Mouse (Mus musculus) G1E (cell line): ENCODE data around the gene Adam11.

Experiments used
- CTCF ChIP-seq: IDR thresholded peaks from 2 replicates; pipeline ENCODE4 v1.5.1; 2012; ENCODE audit warnings: low read depth, low read length, inconsistent platforms, mixed read lengths
- GATA2 ChIP-seq: IDR thresholded peaks from 2 replicates; pipeline ENCODE4 v1.6.1; 2012; ENCODE audit warnings: low read depth, low read length, inconsistent platforms, borderline replicate concordance
- POLR2AphosphoS5 ChIP-seq: IDR thresholded peaks from 2 replicates; pipeline ENCODE4 v1.6.1; 2012; ENCODE audit warnings: low read depth, low read length, inconsistent platforms; ENCODE audit not compliant: insufficient replicate concordance
- TAL1 ChIP-seq: conservative IDR thresholded peaks from 2 replicates; pipeline ENCODE4 v1.6.1; 2012; ENCODE audit warnings: low read depth, low read length, inconsistent platforms, mixed read lengths

DNA sequence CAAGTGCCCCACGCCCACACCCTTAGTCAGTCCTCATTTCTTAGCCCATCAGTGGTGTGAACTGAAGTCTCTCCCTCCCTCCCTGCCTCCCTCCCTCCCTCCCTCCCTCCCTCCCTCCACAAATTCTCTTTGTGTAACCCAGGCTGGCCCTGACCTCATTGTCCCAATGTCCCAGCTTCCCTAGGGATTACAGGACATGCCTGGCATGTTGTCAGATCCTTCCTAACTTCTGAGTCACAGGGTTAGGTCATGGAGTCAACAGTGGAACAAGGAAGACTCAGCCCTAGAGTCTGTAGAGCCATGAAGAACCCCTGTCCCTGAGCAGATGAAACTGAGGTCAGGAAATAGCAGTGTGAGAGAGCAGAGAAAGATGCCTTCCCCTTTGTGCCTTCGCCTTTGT is 11.5 kb upstream of the Adam11 start:
- no peak for TF ChIP-seq CTCF
- no peak for TF ChIP-seq GATA2
- TF ChIP-seq POLR2AphosphoS5 = no peak
- TF ChIP-seq TAL1 = no peak
